Comparison of ENCODE assay signal across 9 mouse cellular contexts in the genomic region with DNA sequence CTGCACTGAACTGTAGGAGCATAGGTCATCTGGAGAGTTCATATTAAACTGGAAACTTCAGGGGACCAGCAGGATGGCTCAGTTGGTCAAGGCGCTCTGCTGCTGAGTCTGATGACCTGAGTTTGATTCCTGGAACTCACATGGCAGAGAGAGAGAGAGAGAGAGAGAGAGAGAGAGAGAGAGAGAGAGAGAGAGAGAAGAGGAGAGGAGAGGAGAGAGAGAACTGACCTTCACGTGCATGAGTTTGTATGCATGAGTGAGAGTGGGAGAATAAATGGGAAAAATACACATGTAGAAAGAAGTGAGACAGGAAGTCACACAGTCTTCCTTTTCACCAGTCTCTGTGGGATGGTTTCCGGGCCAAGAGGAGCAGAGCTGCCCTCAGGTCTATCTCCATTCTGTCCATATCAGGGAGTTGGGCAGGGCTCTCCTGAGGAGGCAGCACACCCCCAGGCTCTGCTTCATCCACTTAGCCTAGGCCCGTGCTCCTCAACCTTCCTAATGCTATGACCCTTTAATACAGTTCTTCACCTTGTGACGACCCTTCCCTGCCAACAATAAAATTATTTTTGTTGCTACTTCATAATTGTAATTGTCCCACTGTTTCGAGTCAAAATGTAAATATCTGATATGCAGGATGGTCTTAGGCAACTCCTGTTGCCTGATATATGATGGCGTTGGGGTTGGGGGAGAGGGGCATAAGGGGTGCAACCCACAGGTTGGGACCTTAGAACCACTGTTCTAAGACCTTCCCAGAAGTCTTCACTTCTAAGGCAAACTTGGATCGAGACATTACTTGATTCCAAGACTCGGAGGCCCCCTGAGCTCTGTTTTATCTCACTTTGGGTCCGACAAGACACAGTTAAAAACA. TPM values are rescaled to one million over a fixed set of nuclear protein-coding genes. Genes with fewer than 3 reads are reported as not detected.
A peak's percentile ranks its signal among the peaks of the same experiment; 100 is the strongest.
DNase-seq lines count a peak whose midpoint lies in the region; ATAC-seq lines count a peak whose summit lies in the region.
"Not testable (repeated sequence)": the region's sequence is repeated elsewhere in the genome, so short reads cannot be mapped to it uniquely, and the experiment has no call there.
"Had no signal": no experiment of that assay in that cellular context is flagged by ENCODE, and none has a peak within 500 bp of the region (broad histone marks: within the 10 kb centered on the region; RNA-seq: fewer than 3 reads in every experiment).

No protein-coding gene starts in this region.

- not testable (repeated sequence) for H3K9ac ChIP-seq in embryonic facial prominence, embryonic 14.5 days (ENCODE audit: low read depth, low read length); heart, embryonic 12.5 days; hindbrain, embryonic 14.5 days; kidney, embryonic 14.5 days (ENCODE audit: low read depth, low read length); liver, embryonic 12.5 days; neural tube, embryonic 12.5 days

- WGBS in embryonic facial prominence, embryonic 14.5 days, result 82% methylated on average over 4 of the region's 10 CpGs
- WGBS in heart, embryonic 12.5 days, result 73% methylated on average over 9 of the region's 10 CpGs
- WGBS in hindbrain, embryonic 14.5 days, result 79% methylated on average over 5 of the region's 10 CpGs
- WGBS in kidney, embryonic 14.5 days, result 85% methylated on average over 5 of the region's 10 CpGs
- WGBS in liver, embryonic 12.5 days (ENCODE audit: insufficient replicate concordance), result 60% methylated on average over 9 of the region's 10 CpGs
- WGBS in neural tube, embryonic 12.5 days, result 81% methylated on average over 9 of the region's 10 CpGs

- H3K4me1 ChIP-seq in embryonic facial prominence, embryonic 14.5 days (ENCODE audit: control insufficient read depth, insufficient read depth, low read length); heart, embryonic 12.5 days (replicated peaks); hindbrain, embryonic 14.5 days (replicated peaks; ENCODE audit: control insufficient read depth, insufficient read depth, low read length); kidney, embryonic 14.5 days (ENCODE audit: control insufficient read depth, insufficient read depth, low read length); liver, embryonic 12.5 days; neural tube, embryonic 12.5 days: not testable (repeated sequence)

- not testable (repeated sequence) for H3K36me3 ChIP-seq in embryonic facial prominence, embryonic 14.5 days (ENCODE audit: control insufficient read depth, insufficient read depth, low read length); heart, embryonic 12.5 days; hindbrain, embryonic 14.5 days (replicated peaks; ENCODE audit: control insufficient read depth, insufficient read depth); kidney, embryonic 14.5 days (ENCODE audit: control insufficient read depth, insufficient read depth, low read length); liver, embryonic 12.5 days; neural tube, embryonic 12.5 days

- ATAC-seq in embryonic facial prominence, embryonic 14.5 days (ENCODE audit: low read depth), result 0 out of 2 replicates have a peak, but pooled peaks have one; percentile 72
- ATAC-seq in heart, embryonic 12.5 days (ENCODE audit: insufficient number of reproducible peaks, low FRiP score), result peak; percentile 88
- peak; percentile 84 for ATAC-seq in hindbrain, embryonic 14.5 days (ENCODE audit: low FRiP score)
- peak; percentile 83 for ATAC-seq in kidney, embryonic 14.5 days (ENCODE audit: low FRiP score, low TSS enrichment)
- peak; percentile 68 for ATAC-seq in liver, embryonic 12.5 days
- peak; percentile 50; the same call in 1 of the 2 replicates for ATAC-seq in megakaryocyte-erythroid progenitor cell, adult 5-6 weeks (replicated peaks; ENCODE audit: low FRiP score, low TSS enrichment, poor library complexity, severe bottlenecking)
- peak; percentile 84 for ATAC-seq in neural tube, embryonic 12.5 days (ENCODE audit: low FRiP score, low read depth)

- H3K27me3 ChIP-seq in embryonic facial prominence, embryonic 14.5 days (replicated peaks; ENCODE audit: control insufficient read depth, insufficient read depth, low read length); heart, embryonic 12.5 days (replicated peaks); hindbrain, embryonic 14.5 days (ENCODE audit: control insufficient read depth, insufficient read depth, low read length); kidney, embryonic 14.5 days (ENCODE audit: control insufficient read depth, insufficient read depth, low read length); liver, embryonic 12.5 days (replicated peaks); neural tube, embryonic 12.5 days (replicated peaks): not testable (repeated sequence)

- DNase-seq in embryonic facial prominence, embryonic 14.5 days (ENCODE audit: low spot score); hindbrain, embryonic 14.5 days (ENCODE audit: low spot score): not testable (repeated sequence)

- H3K4me2 ChIP-seq in embryonic facial prominence, embryonic 14.5 days (ENCODE audit: low read depth, low read length); heart, embryonic 12.5 days; hindbrain, embryonic 14.5 days (replicated peaks); kidney, embryonic 14.5 days (replicated peaks; ENCODE audit: low read depth, low read length); liver, embryonic 12.5 days; neural tube, embryonic 12.5 days (replicated peaks): not testable (repeated sequence)

- not testable (repeated sequence) for H3K9me3 ChIP-seq in embryonic facial prominence, embryonic 14.5 days (ENCODE audit: control insufficient read depth, low read length); heart, embryonic 12.5 days (replicated peaks); hindbrain, embryonic 14.5 days (ENCODE audit: control insufficient read depth, low read length); kidney, embryonic 14.5 days (ENCODE audit: control insufficient read depth, low read length); liver, embryonic 12.5 days (replicated peaks); neural tube, embryonic 12.5 days

- H3K4me3 ChIP-seq in embryonic facial prominence, embryonic 14.5 days (ENCODE audit: low read depth, low read length); heart, embryonic 12.5 days; hindbrain, embryonic 14.5 days (replicated peaks; ENCODE audit: low read length); kidney, embryonic 14.5 days (ENCODE audit: low read length); liver, embryonic 12.5 days; neural tube, embryonic 12.5 days: not testable (repeated sequence)

- H3K27ac ChIP-seq in embryonic facial prominence, embryonic 14.5 days (replicated peaks; ENCODE audit: low read depth, low read length); heart, embryonic 12.5 days (ENCODE audit: poor library complexity, severe bottlenecking); hindbrain, embryonic 14.5 days; kidney, embryonic 14.5 days (ENCODE audit: low read depth, low read length); liver, embryonic 12.5 days; neural tube, embryonic 12.5 days: not testable (repeated sequence)

RNA-seq across cellular contexts. Expression of gene Gm21119, which starts 16.2 kb away (rescaled TPM):
- polyA plus RNA-seq in embryonic facial prominence, embryonic 14.5 days (2014; fragmentation: Nextera tagmentation; extraction: Ambion mirVana), result not detected in 2 replicates
- not detected in 2 replicates for polyA plus RNA-seq in heart, embryonic 12.5 days (2016; fragmentation: Nextera tagmentation; extraction: Ambion mirVana)
- polyA plus RNA-seq in hindbrain, embryonic 14.5 days (2014; fragmentation: Nextera tagmentation; extraction: Ambion mirVana), result 0.21 and 0.27 TPM in 2 replicates
- 0.10 TPM in 1 of 2 replicates, not detected in the other for polyA plus RNA-seq in kidney, embryonic 14.5 days (2014; fragmentation: Nextera tagmentation; extraction: Ambion mirVana)
- not detected in 2 replicates for polyA plus RNA-seq in liver, embryonic 12.5 days (2016; fragmentation: Nextera tagmentation; extraction: Ambion mirVana)
- 0.74 TPM in 1 of 2 replicates, not detected in the other for total RNA-seq in megakaryocyte-erythroid progenitor cell, adult 5-6 weeks (2014; fragmentation: Nextera tagmentation)
- total RNA-seq in megakaryocyte-erythroid progenitor cell, adult 5-6 weeks (2017), result not detected in 2 replicates
- 0.10 and 0.14 TPM in 2 replicates for polyA plus RNA-seq in neural tube, embryonic 12.5 days (2016; fragmentation: Nextera tagmentation; extraction: Ambion mirVana)
- total RNA-seq: common myeloid progenitor, adult 5-6 weeks; megakaryocyte, adult 5-6 weeks had no signal
